Mouse (Mus musculus) heart, embryonic 11.5 days (tissue): ENCODE measurements around the gene Car15. TPM values are rescaled to one million over a fixed set of nuclear protein-coding genes. Genes with fewer than 3 reads are reported as not detected.

ENCODE experiments used
- ATAC-seq: fragments of 200-750 bp; cut with Nextera tagmentation; replicated peaks from 2 replicates; pipeline ENCODE4 v1.8.0; 2017; ENCODE audit warnings: moderate library complexity; ENCODE audit not compliant: insufficient number of reproducible peaks, low FRiP score, low TSS enrichment
- H3K27ac ChIP-seq: fragments of 300-500 bp; sonication (generic); 2 replicates; pipeline ENCODE4 v1.5.1; 2014; ENCODE audit warnings: mild to moderate bottlenecking, low read depth, low read length
- H3K27me3 ChIP-seq: fragments of 300-500 bp; sonication (generic); 2 replicates; pipeline ENCODE4 v1.6.1; 2014; ENCODE audit warnings: mild to moderate bottlenecking, low read length, mixed read lengths; ENCODE audit not compliant: control insufficient read depth, insufficient read depth
- H3K36me3 ChIP-seq: fragments of 300-500 bp; sonication (generic); 2 replicates; pipeline ENCODE4 v1.6.1; 2014; ENCODE audit warnings: mild to moderate bottlenecking, low read length, moderate library complexity, mixed read lengths; ENCODE audit not compliant: control insufficient read depth, insufficient read depth
- H3K4me1 ChIP-seq: fragments of 300-500 bp; sonication (generic); 2 replicates; pipeline ENCODE4 v1.6.1; 2014; ENCODE audit warnings: low read length; ENCODE audit not compliant: control insufficient read depth, insufficient read depth
- H3K4me2 ChIP-seq: fragments of 300-500 bp; sonication (generic); 2 replicates; pipeline ENCODE4 v1.6.1; 2014; ENCODE audit warnings: mild to moderate bottlenecking, moderate library complexity
- H3K4me3 ChIP-seq: fragments of 300-500 bp; sonication (generic); 2 replicates; pipeline ENCODE4 v1.5.1; 2014; ENCODE audit warnings: low read depth, low read length
- H3K9ac ChIP-seq: fragments of 300-500 bp; sonication (generic); 2 replicates; pipeline ENCODE4 v1.6.1; 2014; ENCODE audit warnings: mild to moderate bottlenecking, low read depth, low read length, moderate library complexity
- H3K9me3 ChIP-seq: fragments of 300-500 bp; sonication (generic); replicated peaks from 2 replicates; pipeline ENCODE4 v1.6.1; 2016; ENCODE audit warnings: low read length; ENCODE audit not compliant: control insufficient read depth
- WGBS: fragments of 180-500 bp; shearing (Covaris S2); extraction: QIAGEN DNeasy Blood & Tissue Kit; methylation state at CpG from one replicate; pipeline ENCODE4 v1.1.7; 2014; ENCODE audit not compliant: insufficient replicate concordance; 5-methylcytosine and 5-hydroxymethylcytosine counted together
- polyA plus RNA-seq: library from polyadenylated mRNA; unstranded; fragments of >200 nt; fragmentation: Nextera tagmentation; extraction: Ambion mirVana; gene quantifications from 2 replicates; pipeline ENCODE4 v1.2.1, GENCODE M21; 2014

The Car15 gene
- polyA plus RNA-seq, result 1.0 and 1.9 TPM in 2 replicates

- no peak for ATAC-seq
- peaks cover 20% of the 10 kb centered on the region for H3K36me3 ChIP-seq
- peaks cover 46% of the 10 kb centered on the region for H3K27me3 ChIP-seq
These were observed at the start of gene Car15 for GRCm38 (mm10) chr16:17838051-17838450. Gene Car15 (minus strand): TSS chr16:17838364.

GRCm38 (mm10) chr16:17884116-17884515 is 46.0 kb upstream of the Car15 start:
- Histone ChIP-seq H3K4me3 (no peak overlapping the region), H3K36me3 (0 out of 2 replicates have a peak, but pooled peaks cover 2% of the 10 kb centered on the region), H3K27ac (no peak overlapping the region), H3K4me1 (peaks cover 7% of the 10 kb centered on the region; the same call in 1 of the 2 replicates), H3K9me3 (no peaks in the 10 kb centered on the region), H3K27me3 (no peaks in the 10 kb centered on the region), H3K9ac (no peak overlapping the region), H3K4me2 (no peak overlapping the region)
- ATAC-seq, result no peak
- 54% methylated on average over 6 of the region's 6 CpGs for WGBS

More at GRCm38 (mm10) chr16:17838051-17838450, at the start of gene Car15:
- Histone ChIP-seq H3K4me2 (no peak within 1 kb of the TSS), H3K4me1 (no peaks in the 10 kb centered on the region), H3K4me3 (no peak within 1 kb of the TSS), H3K9me3 (no peaks in the 10 kb centered on the region), H3K27ac (no peak within 1 kb of the TSS), H3K9ac (no peak within 1 kb of the TSS)
- WGBS, result 76% methylated on average over 6 of the region's 6 CpGs

- Histone ChIP-seq H3K9ac (no peak overlapping the region), H3K36me3 (0 out of 2 replicates have a peak, but pooled peaks cover 2% of the 10 kb centered on the region), H3K9me3 (no peaks in the 10 kb centered on the region), H3K4me1 (peaks cover 7% of the 10 kb centered on the region; the same call in 1 of the 2 replicates), H3K27me3 (no peaks in the 10 kb centered on the region), H3K27ac (no peak overlapping the region), H3K4me3 (no peak overlapping the region), H3K4me2 (no peak overlapping the region)
- no peak for ATAC-seq
These were observed 44.0 kb upstream of the Car15 start for GRCm38 (mm10) chr16:17882196-17882595.

GRCm38 (mm10) chr16:17879571-17879970 is 41.4 kb upstream of the Car15 start:
- Histone ChIP-seq H3K4me3 (no peak overlapping the region), H3K27me3 (no peaks in the 10 kb centered on the region), H3K27ac (no peak overlapping the region), H3K9ac (no peak overlapping the region), H3K4me1 (peaks cover 14% of the 10 kb centered on the region), H3K4me2 (no peak overlapping the region), H3K36me3 (0 out of 2 replicates have a peak, but pooled peaks cover 2% of the 10 kb centered on the region), H3K9me3 (no peaks in the 10 kb centered on the region)
- no peak for ATAC-seq
- WGBS, result 83% methylated on average over 4 of the region's 4 CpGs

GRCm38 (mm10) chr16:17876096-17876495 is 37.9 kb upstream of the Car15 start:
- H3K9me3 ChIP-seq, result no peaks in the 10 kb centered on the region
- H3K9ac ChIP-seq, result no peak overlapping the region
- no peaks in the 10 kb centered on the region for H3K27me3 ChIP-seq
- H3K4me1 ChIP-seq, result peaks cover 39% of the 10 kb centered on the region
- no peaks in the 10 kb centered on the region for H3K36me3 ChIP-seq
- ATAC-seq, result no peak
- H3K27ac ChIP-seq, result no peak overlapping the region
- WGBS, result 85% methylated on average over 1 of the region's 1 CpGs
- H3K4me2 ChIP-seq, result no peak overlapping the region
- H3K4me3 ChIP-seq, result no peak overlapping the region

- no peaks in the 10 kb centered on the region for H3K27me3 ChIP-seq
- 36% methylated on average over 4 of the region's 4 CpGs for WGBS
- H3K4me1 ChIP-seq, result peaks cover 39% of the 10 kb centered on the region
- H3K4me3 ChIP-seq, result no peak overlapping the region
- no peak for ATAC-seq
- peak overlapping the region; percentile 51 for H3K27ac ChIP-seq
- 0 out of 2 replicates have a peak, but pooled peaks cover under 1% of the 10 kb centered on the region for H3K36me3 ChIP-seq
- H3K9me3 ChIP-seq, result no peaks in the 10 kb centered on the region
- no peak overlapping the region for H3K9ac ChIP-seq
- H3K4me2 ChIP-seq, result no peak overlapping the region
These were observed 37.0 kb upstream of the Car15 start for GRCm38 (mm10) chr16:17875174-17875573.

GRCm38 (mm10) chr16:17872995-17873394 is 34.8 kb upstream of the Car15 start:
- Histone ChIP-seq H3K9me3 (no peaks in the 10 kb centered on the region), H3K36me3 (0 out of 2 replicates have a peak, but pooled peaks cover 3% of the 10 kb centered on the region), H3K9ac (no peak overlapping the region), H3K4me3 (no peak overlapping the region), H3K4me1 (peaks cover 39% of the 10 kb centered on the region), H3K27me3 (no peaks in the 10 kb centered on the region), H3K4me2 (no peak overlapping the region), H3K27ac (peak overlapping the region; percentile 43; the same call in 1 of the 2 replicates)
- ATAC-seq, result no peak
- WGBS, result 13% methylated on average over 4 of the region's 4 CpGs

GRCm38 (mm10) chr16:17871248-17871647 is 33.1 kb upstream of the Car15 start:
- Histone ChIP-seq H3K27me3 (no peaks in the 10 kb centered on the region), H3K4me2 (no peak overlapping the region), H3K9ac (no peak overlapping the region), H3K9me3 (no peaks in the 10 kb centered on the region), H3K27ac (no peak overlapping the region), H3K36me3 (0 out of 2 replicates have a peak, but pooled peaks cover 3% of the 10 kb centered on the region), H3K4me1 (peaks cover 39% of the 10 kb centered on the region), H3K4me3 (no peak overlapping the region)
- ATAC-seq, result no peak
- WGBS, result 34% methylated on average over 5 of the region's 5 CpGs

- H3K27ac ChIP-seq, result no peak overlapping the region
- H3K27me3 ChIP-seq, result no peaks in the 10 kb centered on the region
- WGBS, result 76% methylated on average over 6 of the region's 6 CpGs
- H3K4me3 ChIP-seq, result no peak overlapping the region
- no peak overlapping the region for H3K9ac ChIP-seq
- ATAC-seq, result no peak
- no peaks in the 10 kb centered on the region for H3K4me1 ChIP-seq
- no peak overlapping the region for H3K4me2 ChIP-seq
- 0 out of 2 replicates have a peak, but pooled peaks cover 3% of the 10 kb centered on the region for H3K36me3 ChIP-seq
- H3K9me3 ChIP-seq, result no peaks in the 10 kb centered on the region
These were observed 27.6 kb upstream of the Car15 start for GRCm38 (mm10) chr16:17865770-17866169.
